Mouse (Mus musculus) brain, adult 2 months (tissue): Measurements from ENCODE around the gene Cyp4f15.
"Not testable (repeated sequence)": the region's sequence is repeated elsewhere in the genome, so short reads cannot be mapped to it uniquely, and the experiment has no call there.

ENCODE experiments used
- DNase-seq: peaks from one replicate; pipeline ENCODE4 v3.0.0; 2011; ENCODE audit warnings: low read depth, low spot score

The Cyp4f15 gene

GRCm38 (mm10) chr17:32685048-32685750, at the start of gene Cyp4f15:
TSS of gene Cyp4f15 (plus strand) at chr17:32685627.
- DNase-seq: peak; percentile 10

GRCm38 (mm10) chr17:32636341-32636740, 49.1 kb upstream of the Cyp4f15 start:
- DNase-seq: no peak

- DNase-seq: no peak
Observed at GRCm38 (mm10) chr17:32637151-32637550, 48.3 kb upstream of the Cyp4f15 start.

- DNase-seq: no peak
Observed at GRCm38 (mm10) chr17:32646631-32647030, 38.8 kb upstream of the Cyp4f15 start.

GRCm38 (mm10) chr17:32653860-32654259, 31.6 kb upstream of the Cyp4f15 start:
- DNase-seq: no peak

GRCm38 (mm10) chr17:32657041-32657440, 28.4 kb upstream of the Cyp4f15 start:
- DNase-seq: no peak

- DNase-seq: no peak
Observed at GRCm38 (mm10) chr17:32658246-32658645, 27.2 kb upstream of the Cyp4f15 start.

- DNase-seq: peak; percentile 20
Observed at GRCm38 (mm10) chr17:32658712-32659111, 26.7 kb upstream of the Cyp4f15 start, which contains the start of gene Cyp4f40. TSS of gene Cyp4f40 (plus strand) at chr17:32658900.

GRCm38 (mm10) chr17:32673976-32674375, 11.5 kb upstream of the Cyp4f15 start:
- no peak for DNase-seq

GRCm38 (mm10) chr17:32676040-32676635, 9.3 kb upstream of the Cyp4f15 start:
- peak; percentile 12 for DNase-seq

- DNase-seq: peak; percentile 58
Observed at GRCm38 (mm10) chr17:32680404-32680803, 5.0 kb upstream of the Cyp4f15 start.

GRCm38 (mm10) chr17:32686722-32687121, 1.3 kb downstream of the Cyp4f15 start:
- DNase-seq: no peak

GRCm38 (mm10) chr17:32690959-32691358, 5.5 kb downstream of the Cyp4f15 start:
- DNase-seq: no peak

- no peak for DNase-seq
Observed at GRCm38 (mm10) chr17:32702826-32703225, 17.4 kb downstream of the Cyp4f15 start.

- not testable (repeated sequence) for DNase-seq
Observed at GRCm38 (mm10) chr17:32710541-32710940, 25.1 kb downstream of the Cyp4f15 start.

GRCm38 (mm10) chr17:32722151-32722550, 36.7 kb downstream of the Cyp4f15 start:
- not testable (repeated sequence) for DNase-seq

- no peak for DNase-seq
Observed at GRCm38 (mm10) chr17:32722771-32723170, 37.3 kb downstream of the Cyp4f15 start.

- not testable (repeated sequence) for DNase-seq
Observed at GRCm38 (mm10) chr17:32726360-32726759, 40.9 kb downstream of the Cyp4f15 start.

- no peak for DNase-seq
Observed at GRCm38 (mm10) chr17:32729029-32729428, 43.6 kb downstream of the Cyp4f15 start.

GRCm38 (mm10) chr17:32738406-32738805, 53.0 kb downstream of the Cyp4f15 start:
- DNase-seq: no peak

GRCm38 (mm10) chr17:32741057-32741456, 55.6 kb downstream of the Cyp4f15 start:
- no peak for DNase-seq

GRCm38 (mm10) chr17:32750611-32751010, 65.2 kb downstream of the Cyp4f15 start:
- no peak for DNase-seq
